Mouse (Mus musculus) right cerebral cortex, postnatal 10 days (tissue): ENCODE results near the gene Prap1.
A peak's percentile ranks its signal among the peaks of the same experiment; 100 is the strongest.
"Not testable (repeated sequence)": the region's sequence is repeated elsewhere in the genome, so short reads cannot be mapped to it uniquely, and the experiment has no call there.

Experiments
- DNase-seq, 2 experiments: peaks; one replicate each; pipeline ENCODE4 v3.0.0; 2021; ENCODE audit warnings: low spot score in 2 of 2

The Prap1 gene

DNA sequence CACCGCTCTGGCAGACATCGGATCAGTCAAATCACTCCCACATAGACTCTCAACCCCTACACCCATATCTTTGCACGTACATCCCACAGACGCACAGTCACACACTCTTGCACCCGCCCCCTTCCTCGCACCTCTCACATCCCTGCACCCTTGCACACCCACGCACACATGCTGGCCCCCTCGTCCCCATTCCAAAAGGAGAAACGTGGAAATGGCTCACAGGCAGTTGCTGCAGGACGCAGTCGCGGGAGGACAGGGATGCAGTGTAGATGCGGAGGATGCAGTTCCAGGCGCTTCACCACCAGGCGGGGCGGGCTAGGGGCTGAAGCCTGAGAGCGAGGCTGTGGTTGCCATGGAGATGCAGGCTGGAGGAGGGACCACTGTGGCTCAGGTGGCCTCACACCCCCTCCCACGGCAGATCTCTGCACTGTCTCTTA lies 10.9 kb upstream of the Prap1 start, which contains the start of gene Caly:
Gene Caly (minus strand): TSS at position 307 of the 437 bp plus-strand sequence.
- peak; percentile 95 to 97 for DNase-seq

DNA sequence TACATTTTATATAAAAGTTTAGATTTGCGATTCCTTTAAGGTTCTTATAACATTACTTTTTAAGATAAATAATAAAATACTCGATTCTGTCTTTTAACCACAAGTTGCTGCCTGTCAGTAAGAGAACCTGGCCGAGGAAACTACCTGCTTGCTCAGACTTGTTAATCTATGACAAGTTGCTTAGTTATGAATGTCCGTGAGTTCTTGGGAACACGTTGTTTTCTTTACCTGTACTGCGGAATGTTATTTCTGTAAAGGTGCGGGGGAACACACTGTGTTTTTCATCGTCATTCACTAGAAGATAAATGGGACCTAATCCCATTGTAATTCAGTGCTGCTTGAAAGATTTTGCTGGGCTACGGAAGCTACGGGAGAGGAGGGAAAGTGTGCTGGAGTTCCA lies 2.6 kb upstream of the Prap1 start:
- DNase-seq = no peak

DNA sequence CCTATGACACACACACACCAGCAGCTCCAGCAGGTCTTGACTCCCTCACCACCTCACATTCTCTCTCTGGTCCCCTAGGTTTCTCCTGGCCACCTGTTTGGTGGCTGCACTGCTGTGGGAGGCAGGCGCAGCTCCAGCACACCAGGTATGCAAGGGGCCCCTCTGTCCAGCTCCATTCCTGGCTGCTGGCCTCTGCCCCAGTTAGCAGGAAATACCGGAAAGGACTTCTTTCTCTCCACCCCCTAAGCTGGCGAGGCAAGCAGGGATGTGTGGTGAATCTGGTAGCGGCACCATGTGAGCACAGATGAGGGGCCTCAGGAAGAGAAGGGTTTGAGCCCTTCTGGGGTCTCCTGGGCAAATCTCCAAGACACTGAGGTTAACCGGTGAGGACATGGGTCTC lies 1.8 kb downstream of the Prap1 start:
- DNase-seq = no peak

GRCm38 (mm10) chr7:140095556-140095955 lies 2.4 kb downstream of the Prap1 start:
- DNase-seq = no peak

DNA sequence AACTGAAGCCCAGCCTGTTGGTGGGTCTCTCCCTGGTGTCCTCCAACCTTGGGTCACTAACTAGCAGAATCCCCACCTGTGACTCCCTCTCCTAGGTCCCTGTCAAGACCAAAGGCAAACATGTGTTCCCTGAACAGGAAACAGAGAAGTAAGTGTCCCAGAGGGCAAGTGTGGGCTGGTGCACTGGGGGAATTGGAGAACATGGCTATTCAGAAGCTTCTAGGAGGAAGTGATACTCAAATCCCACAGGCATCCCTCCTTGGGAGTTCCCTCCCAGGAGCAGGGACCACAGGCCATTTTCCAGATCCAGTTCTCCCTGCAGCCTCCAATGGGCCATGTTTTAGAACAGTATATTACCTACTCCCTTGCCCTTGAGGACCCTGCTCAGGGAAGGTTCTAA lies 2.9 kb downstream of the Prap1 start:
- no peak for DNase-seq

- DNase-seq = no peak
Observed at GRCm38 (mm10) chr7:140098466-140098865, 5.3 kb downstream of the Prap1 start.

- DNase-seq = no peak
Observed at GRCm38 (mm10) chr7:140101498-140101897, 8.3 kb downstream of the Prap1 start.

DNA sequence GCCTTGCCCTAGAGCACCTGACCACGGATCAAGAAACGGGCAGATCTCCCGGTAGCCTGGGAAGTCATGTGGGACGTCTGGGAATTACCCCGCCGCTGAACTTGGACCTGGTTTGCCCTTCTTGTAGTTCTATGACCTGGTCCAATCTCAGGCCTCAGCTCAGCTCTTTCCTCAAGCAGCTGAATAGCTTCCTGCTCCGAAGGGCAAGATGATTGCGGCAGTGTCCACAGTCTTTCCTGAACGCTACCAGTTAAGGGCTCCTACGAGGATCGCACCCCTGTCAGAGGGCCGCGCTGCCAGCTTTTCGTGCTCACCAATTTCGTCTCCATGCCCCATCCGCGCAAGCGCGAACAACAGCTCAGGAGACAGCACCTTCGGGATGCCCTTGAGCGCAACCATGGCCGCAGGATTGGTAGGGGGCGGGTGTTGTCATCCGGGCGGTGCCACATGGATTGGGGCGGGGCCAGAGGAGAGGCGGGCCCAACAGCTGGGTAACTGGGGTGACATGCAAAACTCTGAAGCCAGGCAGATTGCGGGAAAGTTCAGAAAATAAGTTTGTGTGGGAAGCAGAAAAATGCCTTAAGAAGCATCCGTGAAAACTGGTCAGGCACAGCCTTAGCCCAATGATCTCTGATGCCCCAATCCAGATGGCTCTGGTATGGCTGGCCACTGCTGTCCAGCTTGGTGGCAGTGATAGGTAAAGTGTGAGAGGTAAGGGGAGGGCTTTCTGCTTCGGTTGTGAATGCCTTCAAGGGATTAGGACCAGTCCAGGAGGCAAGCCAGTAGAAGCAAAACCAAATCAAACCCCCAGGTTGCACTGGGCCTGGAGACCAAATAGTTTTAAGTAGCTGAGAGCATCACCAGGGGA lies 9.0 kb downstream of the Prap1 start, which contains the start of gene Fuom:
Gene Fuom (minus strand): TSS at position 449 of the 868 bp plus-strand sequence.
- DNase-seq = peak; percentile 89

- no peak for DNase-seq
Observed at GRCm38 (mm10) chr7:140104009-140104408, 10.8 kb downstream of the Prap1 start.

DNA sequence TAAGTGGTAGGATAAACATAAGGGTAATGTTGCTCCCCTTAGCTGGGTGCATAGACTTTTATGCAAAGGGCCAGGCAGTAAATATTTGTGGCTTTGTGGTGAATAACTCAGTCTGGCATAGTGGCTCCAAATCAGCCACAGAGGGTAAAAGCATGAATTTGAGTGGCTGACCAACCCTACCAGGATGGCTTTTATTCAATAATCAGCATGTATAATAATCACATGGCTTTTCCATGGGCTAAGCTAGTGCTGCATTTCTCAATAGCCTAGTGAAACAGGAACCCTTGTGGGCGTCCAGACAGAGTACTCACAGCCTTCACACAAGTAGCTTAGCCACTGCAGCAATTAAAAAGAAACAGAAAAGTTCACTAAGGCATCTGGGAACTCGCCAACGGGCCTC lies 18.7 kb downstream of the Prap1 start:
- DNase-seq = no peak

DNA sequence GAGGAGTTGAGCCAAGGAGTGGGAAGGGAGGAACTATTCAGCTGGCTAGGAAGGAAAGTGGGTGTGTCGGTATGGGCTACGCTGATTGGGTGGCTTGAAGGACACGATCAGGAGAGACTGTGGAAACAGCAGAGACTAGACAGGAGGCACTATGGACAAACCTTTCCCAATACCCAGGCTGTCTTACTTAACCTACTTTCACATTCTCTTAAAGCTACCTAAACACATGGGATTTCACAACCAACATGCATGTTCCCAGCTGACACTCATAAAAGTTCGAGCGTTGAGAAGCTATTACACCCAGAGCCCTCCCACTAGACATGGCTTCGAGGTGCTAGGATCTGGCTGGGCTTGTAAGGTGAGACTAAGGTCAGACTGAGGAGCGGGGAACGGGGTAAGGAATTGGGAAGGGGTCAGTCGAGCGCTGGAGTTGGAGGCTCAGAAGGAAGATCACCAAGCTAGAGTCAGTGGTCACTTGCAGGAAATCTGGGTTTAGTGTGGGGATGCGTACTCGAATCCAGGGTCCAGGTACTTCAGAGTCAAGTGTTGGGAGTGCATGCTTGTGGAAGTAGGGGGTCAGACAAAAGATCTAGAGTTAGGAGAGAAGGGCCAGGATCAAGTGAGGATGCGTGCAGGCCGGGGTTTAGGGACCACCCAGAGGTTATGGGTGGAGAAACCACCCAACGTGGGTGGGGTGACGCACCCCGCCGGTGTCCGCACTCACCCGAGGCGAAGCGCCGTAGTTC lies 22.6 kb downstream of the Prap1 start, which contains the start of gene Paox:
Gene Paox (plus strand): TSS at position 217 of the 746 bp plus-strand sequence.
- DNase-seq = peak; percentile 64 to 67

GRCm38 (mm10) chr7:140116329-140117054 lies 23.3 kb downstream of the Prap1 start, which contains the start of gene Echs1:
Echs1 (minus strand) TSS chr7:140116476.
- DNase-seq = peak; percentile 91 to 92

DNA sequence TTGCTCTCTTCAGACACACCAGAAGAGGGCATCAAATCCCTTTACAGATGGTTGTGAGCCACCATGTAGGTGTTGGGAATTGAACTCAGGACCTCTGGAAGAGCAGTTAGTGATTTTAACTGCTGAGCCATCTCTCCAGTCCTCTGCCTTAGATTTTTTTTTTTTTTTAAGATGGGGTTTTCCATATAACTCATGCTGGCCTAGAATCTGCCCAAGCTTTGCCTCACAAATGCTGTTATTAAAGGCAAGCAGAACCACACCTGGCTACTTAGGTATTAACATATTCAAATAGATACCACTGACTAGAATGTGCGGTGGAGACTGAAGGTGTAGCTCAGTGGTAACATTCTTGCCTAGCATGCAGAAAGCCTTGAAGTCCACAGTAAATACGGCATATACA lies 27.3 kb downstream of the Prap1 start:
- DNase-seq = no peak

GRCm38 (mm10) chr7:140121338-140121910 lies 28.2 kb downstream of the Prap1 start:
- no peak for DNase-seq

DNA sequence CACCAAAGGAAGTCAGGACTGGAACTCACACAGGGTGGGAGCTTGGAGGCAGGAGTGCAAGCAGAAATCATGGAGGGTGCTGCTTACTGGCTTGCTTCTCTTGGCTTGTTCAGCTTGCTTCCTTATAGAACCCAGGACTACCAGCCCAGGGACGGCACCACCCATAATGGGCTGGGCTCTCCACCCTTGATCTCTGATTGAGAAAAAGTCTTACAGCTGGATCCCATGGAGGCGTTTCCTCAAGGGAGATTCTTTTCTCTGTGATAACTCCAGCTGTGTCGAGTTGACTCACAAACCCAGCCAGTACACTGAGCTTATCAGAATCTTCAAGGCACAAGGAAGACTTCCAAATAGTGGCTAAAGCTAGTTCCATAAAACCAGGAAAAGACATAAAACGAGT lies 29.6 kb downstream of the Prap1 start:
- no peak for DNase-seq

GRCm38 (mm10) chr7:140124382-140124781 lies 31.2 kb downstream of the Prap1 start:
- DNase-seq = no peak

- peak; percentile 93 to 94 for DNase-seq
Observed at GRCm38 (mm10) chr7:140125278-140126021, 32.3 kb downstream of the Prap1 start.

DNA sequence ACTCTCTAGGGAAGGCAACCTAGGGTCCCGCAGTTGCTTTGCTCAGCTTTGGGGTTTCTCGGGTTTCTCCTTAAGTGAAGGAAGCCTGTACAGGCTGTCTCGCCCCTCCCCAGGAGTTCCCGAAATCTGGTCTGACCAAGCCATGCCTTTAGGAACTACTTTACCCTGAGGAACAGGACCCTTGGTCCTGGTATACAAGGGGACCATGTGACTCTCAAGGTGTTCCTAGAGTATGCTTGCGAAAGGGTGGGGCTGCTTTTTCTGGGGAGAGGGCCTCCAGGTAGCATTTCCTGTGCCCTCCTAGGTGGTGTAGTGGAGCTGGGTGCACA lies 32.8 kb downstream of the Prap1 start:
- DNase-seq = no peak

GRCm38 (mm10) chr7:140126934-140127333 lies 33.7 kb downstream of the Prap1 start:
- no peak for DNase-seq

GRCm38 (mm10) chr7:140127911-140128310 lies 34.7 kb downstream of the Prap1 start:
- DNase-seq = no peak

DNA sequence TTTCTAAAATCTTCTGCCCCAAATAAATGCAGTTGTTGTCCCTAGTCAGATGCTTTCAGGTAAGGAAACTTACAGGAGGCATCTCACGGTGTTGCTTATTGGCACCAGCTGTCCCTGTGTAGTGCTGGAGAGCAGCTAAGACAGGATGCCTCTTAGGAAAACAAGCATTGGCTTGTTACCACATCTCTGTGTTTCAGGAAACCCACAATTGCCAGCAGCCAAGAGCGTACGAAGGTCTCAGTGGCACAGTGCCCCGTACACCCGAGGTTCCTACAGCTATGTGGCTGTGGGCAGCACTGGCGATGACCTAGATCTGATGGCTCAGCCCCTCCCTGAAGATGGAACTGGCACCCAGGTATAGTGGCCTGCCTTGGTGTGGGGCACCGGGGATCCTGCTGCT lies 39.0 kb downstream of the Prap1 start:
- not testable (repeated sequence) for DNase-seq
